Mouse (Mus musculus) stomach, adult 2 months (tissue): ENCODE measurements around the gene Dnmt1. TPM values are rescaled to one million over a fixed set of nuclear protein-coding genes. Genes with fewer than 3 reads are reported as not detected.

ENCODE experiments used
- polyA plus RNA-seq: library from polyadenylated mRNA; depleted of rRNA; stranded (reverse); fragments of >200 nt; gene quantifications from 2 replicates; pipeline ENCODE4 v1.2.3, GENCODE M21; 2012; rRNA removed

The Dnmt1 gene
- 11.1 and 12.4 TPM in 2 replicates for polyA plus RNA-seq

GRCm38 (mm10) chr9:20959430-20959938, at the start of gene Dnmt1:
Gene Dnmt1 (minus strand): TSS chr9:20959888.

GRCm38 (mm10) chr9:21002627-21003551, 43.2 kb upstream of the Dnmt1 start, which contains the start of gene Mrpl4:
Gene Mrpl4 (plus strand): TSS chr9:21002738.

GRCm38 (mm10) chr9:20976216-20976960, 16.7 kb upstream of the Dnmt1 start, which contains the start of gene S1pr2:
Gene S1pr2 (minus strand): TSS chr9:20976781.

GRCm38 (mm10) chr9:20898511-20899073, 61.1 kb downstream of the Dnmt1 start, which contains the start of gene Eif3g:
Gene Eif3g (minus strand): TSS chr9:20898623.

GRCm38 (mm10) chr9:20887704-20888385, 71.8 kb downstream of the Dnmt1 start, which contains the start of gene Ppan:
Gene Ppan (plus strand): TSS chr9:20888175.

GRCm38 (mm10) chr9:20879097-20879792, 80.4 kb downstream of the Dnmt1 start, which contains the start of gene Angptl6:
Gene Angptl6 (minus strand): TSS chr9:20879727.

GRCm38 (mm10) chr9:20868448-20869001, 91.2 kb downstream of the Dnmt1 start, which contains the start of gene A230050P20Rik:
Gene A230050P20Rik (plus strand): TSS chr9:20868642.

Other genes starting within 250 kb of the Dnmt1 start
- 0.68 and 0.78 TPM in 2 replicates for gene Olfm2, start 213.5 kb downstream of the Dnmt1 start, polyA plus RNA-seq
- 7.6 and 8.7 TPM in 2 replicates for gene Col5a3, start 144.8 kb downstream of the Dnmt1 start, polyA plus RNA-seq
- not detected in 2 replicates for gene Rdh8, start 141.4 kb downstream of the Dnmt1 start, polyA plus RNA-seq
- 27.0 and 29.6 TPM in 2 replicates for gene A230050P20Rik, start 91.2 kb downstream of the Dnmt1 start, polyA plus RNA-seq
- gene Angptl6, start 80.2 kb downstream of the Dnmt1 start, polyA plus RNA-seq: 4.6 and 6.6 TPM in 2 replicates
- 46.2 and 52.6 TPM in 2 replicates for gene Ppan, start 71.7 kb downstream of the Dnmt1 start, polyA plus RNA-seq
- 65.9 and 73.1 TPM in 2 replicates for gene Eif3g, start 61.3 kb downstream of the Dnmt1 start, polyA plus RNA-seq
- gene S1pr2, start 16.9 kb upstream of the Dnmt1 start, polyA plus RNA-seq: 3.9 and 4.3 TPM in 2 replicates
- 76.8 and 86.2 TPM in 2 replicates for gene Mrpl4, start 42.9 kb upstream of the Dnmt1 start, polyA plus RNA-seq
- gene Icam1, start 56.1 kb upstream of the Dnmt1 start, polyA plus RNA-seq: 3.9 and 4.4 TPM in 2 replicates
- 0.21 and 0.30 TPM in 2 replicates for gene Icam4, start 69.5 kb upstream of the Dnmt1 start, polyA plus RNA-seq
- gene Icam5, start 72.2 kb upstream of the Dnmt1 start, polyA plus RNA-seq: 0.21 and 0.48 TPM in 2 replicates
- 0.12 and 1.0 TPM in 2 replicates for gene Zglp1, start 107.2 kb upstream of the Dnmt1 start, polyA plus RNA-seq
- 0.09 TPM in 1 of 2 replicates, not detected in the other for gene Gm49373, start 113.2 kb upstream of the Dnmt1 start, polyA plus RNA-seq
- gene Fdx1l, start 113.7 kb upstream of the Dnmt1 start, polyA plus RNA-seq: 22.8 and 51.6 TPM in 2 replicates
- gene Gm38431, start 132.1 kb upstream of the Dnmt1 start, polyA plus RNA-seq: 6.2 and 11.8 TPM in 2 replicates
- 31.9 and 36.1 TPM in 2 replicates for gene Raver1, start 132.1 kb upstream of the Dnmt1 start, polyA plus RNA-seq
- gene Tyk2, start 171.4 kb upstream of the Dnmt1 start, polyA plus RNA-seq: 12.0 and 13.6 TPM in 2 replicates
- gene Cdc37, start 190.1 kb upstream of the Dnmt1 start, polyA plus RNA-seq: 19.9 and 23.4 TPM in 2 replicates
- 4.6 and 5.4 TPM in 2 replicates for gene Pde4a, start 205.8 kb upstream of the Dnmt1 start, polyA plus RNA-seq